Mouse (Mus musculus): Measurements from ENCODE around the gene Rprd1b. TPM values are rescaled to one million over a fixed set of nuclear protein-coding genes. Genes with fewer than 3 reads are reported as not detected.

Gene Rprd1b
- polyA plus RNA-seq, 1 experiment: 14.7 TPM

GRCm38 (mm10) chr2:158159376-158160235 is 131.3 kb downstream of the Rprd1b start:
- peaks cover 37% of the 10 kb centered on the region for H3K4me1 ChIP-seq (ENCODE audit: control insufficient read depth, insufficient read depth, low read length)
- H3K4me3 ChIP-seq (ENCODE audit: insufficient read depth, low read length): peak overlapping the region; percentile 10; the same call in 1 of the 2 replicates
- TF ChIP-seq POLR2A (IDR thresholded peaks at IDR 0.05; ENCODE audit: borderline replicate concordance, low read depth, low read length) (no peak), CTCF (IDR thresholded peaks at IDR 0.05; ENCODE audit: low read depth, low read length) (no peak)
- no peak overlapping the region for H3K27ac ChIP-seq (ENCODE audit: insufficient read depth, low read depth, low read length)

- Histone ChIP-seq H3K4me3 (ENCODE audit: insufficient read depth, low read length) (no peak overlapping the region), H3K27ac (ENCODE audit: insufficient read depth, low read depth, low read length) (no peak overlapping the region), H3K4me1 (ENCODE audit: control insufficient read depth, insufficient read depth, low read length) (peaks cover 21% of the 10 kb centered on the region)
- no peak for TF ChIP-seq POLR2A (IDR thresholded peaks at IDR 0.05; ENCODE audit: borderline replicate concordance, low read depth, low read length)
- TF ChIP-seq CTCF (IDR thresholded peaks at IDR 0.05; ENCODE audit: low read depth, low read length): no peak
These were observed 133.5 kb downstream of the Rprd1b start for GRCm38 (mm10) chr2:158161761-158162160.

- H3K4me3 ChIP-seq (ENCODE audit: insufficient read depth, low read length): no peak overlapping the region
- no peak overlapping the region for H3K27ac ChIP-seq (ENCODE audit: insufficient read depth, low read depth, low read length)
- TF ChIP-seq POLR2A (IDR thresholded peaks at IDR 0.05; ENCODE audit: borderline replicate concordance, low read depth, low read length) (no peak), CTCF (IDR thresholded peaks at IDR 0.05; ENCODE audit: low read depth, low read length) (no peak)
- peaks cover 28% of the 10 kb centered on the region for H3K4me1 ChIP-seq (ENCODE audit: control insufficient read depth, insufficient read depth, low read length)
These were observed 134.7 kb downstream of the Rprd1b start for GRCm38 (mm10) chr2:158163034-158163433.

DNA sequence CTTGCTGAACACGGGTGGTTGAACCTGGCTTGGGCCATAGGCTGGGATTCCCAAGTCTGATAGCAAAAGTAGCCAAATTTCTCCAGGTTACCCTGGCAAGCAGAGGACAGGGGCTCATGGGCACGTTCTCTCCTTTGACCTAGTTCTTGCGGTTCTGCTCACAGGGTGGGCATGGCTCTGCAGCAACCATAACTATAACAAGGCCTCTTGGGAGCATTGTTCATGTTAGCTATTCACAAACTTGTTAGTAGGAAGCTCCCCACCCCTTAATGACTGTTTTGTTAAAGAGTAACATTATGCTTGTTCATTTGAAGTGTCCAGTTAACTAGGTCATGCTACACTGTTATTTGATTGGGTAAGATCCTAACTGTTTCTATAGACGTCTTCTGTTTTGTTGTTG is 137.5 kb downstream of the Rprd1b start:
- Histone ChIP-seq H3K4me1 (ENCODE audit: control insufficient read depth, insufficient read depth, low read length) (peaks cover 31% of the 10 kb centered on the region), H3K27ac (ENCODE audit: insufficient read depth, low read depth, low read length) (no peak overlapping the region), H3K4me3 (ENCODE audit: insufficient read depth, low read length) (no peak overlapping the region)
- TF ChIP-seq POLR2A (IDR thresholded peaks at IDR 0.05; ENCODE audit: borderline replicate concordance, low read depth, low read length): no peak
- no peak for TF ChIP-seq CTCF (IDR thresholded peaks at IDR 0.05; ENCODE audit: low read depth, low read length)

- H3K4me3 ChIP-seq (ENCODE audit: insufficient read depth, low read length): peak overlapping the region; percentile 34
- H3K27ac ChIP-seq (ENCODE audit: insufficient read depth, low read depth, low read length): 0 out of 2 replicates have a peak overlapping the region, but pooled peaks have one; percentile 11
- H3K4me1 ChIP-seq (ENCODE audit: control insufficient read depth, insufficient read depth, low read length): peaks cover 31% of the 10 kb centered on the region
- TF ChIP-seq CTCF (IDR thresholded peaks at IDR 0.05; ENCODE audit: low read depth, low read length) (no peak), POLR2A (IDR thresholded peaks at IDR 0.05; ENCODE audit: borderline replicate concordance, low read depth, low read length) (no peak)
These were observed 138.3 kb downstream of the Rprd1b start for GRCm38 (mm10) chr2:158166628-158167027.

GRCm38 (mm10) chr2:158167496-158168205 is 139.4 kb downstream of the Rprd1b start:
- TF ChIP-seq POLR2A (IDR thresholded peaks at IDR 0.05; ENCODE audit: borderline replicate concordance, low read depth, low read length): no peak
- no peak for TF ChIP-seq CTCF (IDR thresholded peaks at IDR 0.05; ENCODE audit: low read depth, low read length)
- no peak overlapping the region for H3K4me3 ChIP-seq (ENCODE audit: insufficient read depth, low read length)
- no peak overlapping the region for H3K27ac ChIP-seq (ENCODE audit: insufficient read depth, low read depth, low read length)
- H3K4me1 ChIP-seq (ENCODE audit: control insufficient read depth, insufficient read depth, low read length): peaks cover 31% of the 10 kb centered on the region

DNA sequence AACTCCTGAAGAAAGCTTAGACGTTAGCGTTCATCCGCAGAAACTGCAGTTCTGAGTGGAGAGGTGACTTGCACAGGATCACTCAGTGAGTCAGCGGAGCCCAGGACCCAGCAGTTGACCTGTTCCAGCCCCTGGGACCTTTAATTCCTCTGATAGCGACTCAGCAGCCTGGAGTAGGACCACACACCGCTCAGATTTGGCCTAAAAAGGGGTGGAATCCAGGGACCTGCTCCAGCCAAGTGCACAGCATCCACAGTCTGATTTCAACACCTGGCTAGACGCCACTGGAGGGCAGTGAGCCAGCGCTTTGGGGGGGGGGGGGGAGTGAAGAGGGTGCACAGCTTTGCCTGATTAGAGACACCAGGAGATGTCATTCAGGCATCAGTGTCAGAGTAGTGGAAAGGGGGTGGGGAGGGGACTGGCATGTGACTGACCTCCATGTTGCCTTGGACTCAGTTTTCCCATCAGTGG is 140.5 kb downstream of the Rprd1b start:
- Histone ChIP-seq H3K4me3 (ENCODE audit: insufficient read depth, low read length) (no peak overlapping the region), H3K27ac (ENCODE audit: insufficient read depth, low read depth, low read length) (no peak overlapping the region), H3K4me1 (ENCODE audit: control insufficient read depth, insufficient read depth, low read length) (peaks cover 31% of the 10 kb centered on the region)
- no peak for TF ChIP-seq CTCF (IDR thresholded peaks at IDR 0.05; ENCODE audit: low read depth, low read length)
- no peak for TF ChIP-seq POLR2A (IDR thresholded peaks at IDR 0.05; ENCODE audit: borderline replicate concordance, low read depth, low read length)

DNA sequence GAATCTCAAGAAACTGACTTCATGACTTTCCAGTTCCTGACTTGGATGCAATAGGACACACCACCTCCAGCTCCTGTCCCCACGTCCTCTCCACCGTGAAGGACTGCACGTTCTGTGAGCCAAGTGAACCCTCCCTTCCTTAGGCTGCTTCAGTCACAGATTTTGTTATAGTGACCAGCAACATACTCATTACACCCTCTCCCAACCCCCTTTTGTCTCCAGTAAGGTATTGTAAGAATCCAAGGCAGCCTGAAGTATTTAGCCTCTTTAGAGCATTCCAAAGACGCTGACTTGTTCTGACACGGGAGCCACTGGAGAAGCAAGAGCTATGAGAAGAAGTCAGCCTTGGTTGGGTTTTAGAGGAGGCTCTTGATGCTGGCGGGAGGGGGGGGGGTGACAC is 141.1 kb downstream of the Rprd1b start:
- H3K4me3 ChIP-seq (ENCODE audit: insufficient read depth, low read length): no peak overlapping the region
- peaks cover 35% of the 10 kb centered on the region for H3K4me1 ChIP-seq (ENCODE audit: control insufficient read depth, insufficient read depth, low read length)
- no peak overlapping the region for H3K27ac ChIP-seq (ENCODE audit: insufficient read depth, low read depth, low read length)
- TF ChIP-seq CTCF (IDR thresholded peaks at IDR 0.05; ENCODE audit: low read depth, low read length) (no peak), POLR2A (IDR thresholded peaks at IDR 0.05; ENCODE audit: borderline replicate concordance, low read depth, low read length) (no peak)

- H3K4me3 ChIP-seq (ENCODE audit: insufficient read depth, low read length): no peak overlapping the region
These were observed 141.5 kb downstream of the Rprd1b start for GRCm38 (mm10) chr2:158169771-158170170.

DNA sequence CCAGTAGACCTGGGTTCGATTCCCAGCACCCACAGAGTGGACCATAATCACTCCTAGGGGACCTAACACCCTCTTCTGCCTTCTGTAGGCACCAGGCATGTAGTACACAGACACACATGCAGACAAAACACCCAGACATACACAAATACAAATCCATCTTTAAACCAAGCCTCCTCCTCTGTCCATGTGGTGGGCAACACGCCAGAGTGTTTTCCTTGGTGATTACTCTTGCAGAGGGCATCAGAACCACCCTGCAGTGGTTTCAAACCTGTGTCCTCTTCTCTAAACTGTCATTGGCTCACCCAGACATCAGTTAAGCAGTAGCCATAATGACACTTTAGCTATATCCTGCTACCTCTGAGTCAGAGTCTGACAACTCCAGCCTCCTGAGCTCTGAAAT is 142.1 kb downstream of the Rprd1b start:
- Histone ChIP-seq H3K4me1 (ENCODE audit: control insufficient read depth, insufficient read depth, low read length) (peaks cover 42% of the 10 kb centered on the region), H3K27ac (ENCODE audit: insufficient read depth, low read depth, low read length) (no peak overlapping the region), H3K4me3 (ENCODE audit: insufficient read depth, low read length) (no peak overlapping the region)
- TF ChIP-seq CTCF (IDR thresholded peaks at IDR 0.05; ENCODE audit: low read depth, low read length): no peak
- TF ChIP-seq POLR2A (IDR thresholded peaks at IDR 0.05; ENCODE audit: borderline replicate concordance, low read depth, low read length): no peak

More at GRCm38 (mm10) chr2:158169771-158170170, 141.5 kb downstream of the Rprd1b start:
- Histone ChIP-seq H3K4me1 (ENCODE audit: control insufficient read depth, insufficient read depth, low read length) (peaks cover 38% of the 10 kb centered on the region), H3K27ac (ENCODE audit: insufficient read depth, low read depth, low read length) (no peak overlapping the region)
- no peak for TF ChIP-seq POLR2A (IDR thresholded peaks at IDR 0.05; ENCODE audit: borderline replicate concordance, low read depth, low read length)
- TF ChIP-seq CTCF (IDR thresholded peaks at IDR 0.05; ENCODE audit: low read depth, low read length): no peak
